Mouse (Mus musculus) kidney, adult 2 months (tissue): Measurements from ENCODE around the gene Il19. TPM values are rescaled to one million over a fixed set of nuclear protein-coding genes. Genes with fewer than 3 reads are reported as not detected.

ENCODE experiments used
- DNase-seq: peaks from one replicate; pipeline ENCODE4 v3.0.0; 2021
- H3K27ac ChIP-seq: fragments of 200-500 bp; 2 replicates; pipeline ENCODE4 v1.5.1; 2012; ENCODE audit warnings: low read depth, low read length, control low read depth, inconsistent platforms; ENCODE audit not compliant: insufficient read depth
- H3K27me3 ChIP-seq: fragments of 200-500 bp; replicated peaks from 2 replicates; pipeline ENCODE4 v1.6.1; 2012; ENCODE audit warnings: mild to moderate bottlenecking, moderate library complexity, low read length, inconsistent platforms; ENCODE audit not compliant: control insufficient read depth, insufficient read depth
- H3K36me3 ChIP-seq: fragments of 200-500 bp; 2 replicates; pipeline ENCODE4 v1.6.1; 2012; ENCODE audit warnings: mild to moderate bottlenecking, moderate library complexity, low read length, inconsistent platforms; ENCODE audit not compliant: control insufficient read depth, insufficient read depth
- H3K4me1 ChIP-seq: fragments of 200-500 bp; 2 replicates; pipeline ENCODE4 v1.6.1; 2011; ENCODE audit warnings: low read length; ENCODE audit not compliant: control insufficient read depth, insufficient read depth
- H3K4me3 ChIP-seq: fragments of 200-500 bp; 2 replicates; pipeline ENCODE4 v1.5.1; 2011; ENCODE audit warnings: mild to moderate bottlenecking, low read depth, low read length, control low read depth; ENCODE audit not compliant: insufficient read depth
- CTCF ChIP-seq: fragments of 200-500 bp; conservative IDR thresholded peaks from 2 replicates; pipeline ENCODE4 v1.5.1; 2011; ENCODE audit warnings: low read depth, mild to moderate bottlenecking, control low read depth, low read length, moderate library complexity, mixed read lengths; ENCODE audit not compliant: insufficient read depth, insufficient read length
- POLR2A ChIP-seq: fragments of 200-500 bp; IDR thresholded peaks from one replicate; pipeline ENCODE4 v1.6.1; 2011; ENCODE audit warnings: low read depth, low read length, control low read depth
- WGBS: fragments of 180-500 bp; shearing (Covaris S2); methylation state at CpG from one replicate; pipeline ENCODE4 v1.1.7; 2018; 5-methylcytosine and 5-hydroxymethylcytosine counted together
- polyA plus RNA-seq: library from polyadenylated mRNA; depleted of rRNA; stranded (reverse); fragments of >200 nt; gene quantifications from 2 replicates; pipeline ENCODE4 v1.2.3, GENCODE M21; 2012

Il19 gene
- polyA plus RNA-seq, 1 experiment = not detected

DNA sequence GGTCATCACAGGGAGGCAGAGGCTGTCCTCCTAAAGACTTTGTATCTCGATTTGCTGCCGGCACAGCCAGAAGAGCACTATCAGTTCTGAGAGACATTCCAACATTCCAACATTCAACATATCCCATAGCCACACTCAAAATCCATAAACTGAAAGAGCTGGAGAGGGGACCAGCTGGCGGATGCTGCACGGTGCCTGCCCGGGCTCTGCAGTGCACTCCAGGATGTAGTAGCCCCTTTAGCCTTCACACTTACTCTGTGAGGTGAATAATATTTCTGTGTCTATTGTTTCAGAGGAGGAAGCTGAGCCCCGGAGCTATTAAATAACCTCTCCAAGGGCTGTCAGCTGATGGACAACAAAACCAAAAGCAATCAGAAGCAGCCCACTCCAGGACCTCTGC is 7.0 kb upstream of the Il19 start:
- no peak overlapping the region for H3K27ac ChIP-seq
- no peaks in the 10 kb centered on the region for H3K36me3 ChIP-seq
- TF ChIP-seq CTCF (no peak), POLR2A (no peak)
- WGBS = 21% methylated on average over 6 of the region's 6 CpGs
- H3K4me1 ChIP-seq = no peaks in the 10 kb centered on the region
- DNase-seq = no peak
- H3K27me3 ChIP-seq = no peaks in the 10 kb centered on the region
- no peak overlapping the region for H3K4me3 ChIP-seq

DNA sequence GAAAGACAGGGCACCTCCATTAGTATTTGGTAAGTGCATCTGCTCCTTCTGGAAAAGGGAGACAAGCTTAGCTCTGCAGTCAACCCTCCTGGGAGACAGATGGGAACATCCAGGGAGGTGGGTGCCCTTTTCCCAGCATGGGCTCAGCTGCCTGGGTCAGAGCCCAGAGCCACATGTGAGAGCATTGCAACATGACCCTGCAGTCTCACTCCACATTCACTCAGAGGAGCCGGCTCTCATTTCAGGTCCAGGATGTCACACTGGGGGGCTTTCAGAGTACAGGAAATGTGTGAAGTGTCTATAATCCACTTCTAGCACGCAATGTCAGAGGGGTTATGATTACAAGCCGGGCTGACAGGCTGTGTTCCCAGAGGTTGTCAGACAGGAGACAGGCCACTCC is 1.9 kb upstream of the Il19 start:
- WGBS = 40% methylated on average over 3 of the region's 3 CpGs
- Histone ChIP-seq H3K4me1 (no peaks in the 10 kb centered on the region), H3K4me3 (no peak overlapping the region), H3K36me3 (no peaks in the 10 kb centered on the region), H3K27me3 (no peaks in the 10 kb centered on the region), H3K27ac (no peak overlapping the region)
- DNase-seq = no peak
- TF ChIP-seq POLR2A = no peak
- no peak for TF ChIP-seq CTCF

DNA sequence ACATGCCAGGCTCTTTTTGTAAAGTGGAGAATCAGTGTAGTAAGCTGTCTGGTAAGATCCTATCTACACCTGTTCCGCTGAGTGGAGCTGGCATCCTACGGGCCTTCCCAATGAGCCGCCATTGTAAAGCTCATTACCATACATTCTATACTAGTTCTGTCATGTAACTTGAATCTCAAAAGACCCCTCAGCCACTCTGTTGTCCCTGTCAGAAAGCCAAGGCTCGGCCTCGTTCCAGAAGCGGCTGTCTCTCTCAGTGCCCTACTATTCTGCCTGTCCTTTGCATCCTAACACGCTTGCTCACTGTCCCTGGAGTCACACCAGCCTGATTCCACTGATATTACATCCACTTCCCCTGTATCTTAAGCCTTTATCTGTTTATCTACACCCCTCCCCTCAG is 1.7 kb downstream of the Il19 start:
- TF ChIP-seq POLR2A (no peak), CTCF (no peak)
- WGBS = 86% methylated on average over 7 of the region's 7 CpGs

DNA sequence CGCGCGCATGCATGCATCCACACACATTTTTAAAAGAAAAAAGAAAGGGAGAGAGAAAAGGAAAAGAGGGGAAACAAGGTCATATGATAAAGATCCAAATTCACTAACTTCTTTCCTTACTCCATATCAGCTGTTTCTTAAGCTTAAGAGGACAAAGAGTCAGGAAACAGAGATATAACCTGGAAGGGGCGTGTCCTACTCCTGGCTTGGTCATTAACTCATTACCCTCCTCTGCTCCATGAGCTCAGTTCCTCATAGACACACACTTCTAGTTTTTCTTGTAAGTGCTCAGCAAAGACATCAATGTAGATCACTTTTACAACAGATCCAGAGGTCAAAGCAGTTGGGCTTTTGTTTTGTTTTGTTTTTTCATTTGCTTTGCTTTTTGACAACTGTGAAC is 2.7 kb downstream of the Il19 start:
- Histone ChIP-seq H3K36me3 (no peaks in the 10 kb centered on the region), H3K27me3 (no peaks in the 10 kb centered on the region), H3K4me1 (no peaks in the 10 kb centered on the region), H3K27ac (no peak overlapping the region), H3K4me3 (no peak overlapping the region)
- no peak for DNase-seq
- 82% methylated on average over 4 of the region's 4 CpGs for WGBS
- no peak for TF ChIP-seq CTCF
- no peak for TF ChIP-seq POLR2A

More for the DNA sequence above, 1.7 kb downstream of the Il19 start:
- no peak for DNase-seq
- Histone ChIP-seq H3K4me1 (no peaks in the 10 kb centered on the region), H3K36me3 (no peaks in the 10 kb centered on the region), H3K27me3 (no peaks in the 10 kb centered on the region), H3K27ac (no peak overlapping the region), H3K4me3 (no peak overlapping the region)

DNA sequence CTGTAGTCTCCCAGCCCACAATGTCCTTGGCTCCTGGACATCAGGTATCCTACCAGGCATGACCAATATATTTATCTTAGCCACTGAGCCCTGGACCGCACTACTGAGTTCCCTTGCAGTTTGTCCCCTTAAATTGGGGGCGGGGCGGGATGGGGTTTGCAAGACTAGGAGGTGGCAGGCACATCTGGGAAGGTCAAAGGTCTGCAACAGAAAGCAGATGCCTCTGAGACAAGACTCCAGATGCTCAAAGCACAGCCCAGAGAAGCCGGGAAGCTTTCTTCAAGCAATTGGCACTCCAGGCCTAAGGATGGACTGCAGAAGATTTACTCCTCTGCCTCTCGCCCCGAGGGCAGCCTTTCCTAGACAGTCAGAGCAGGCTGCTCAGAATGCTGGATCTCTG is 3.6 kb downstream of the Il19 start:
- H3K4me1 ChIP-seq = no peaks in the 10 kb centered on the region
- no peak overlapping the region for H3K27ac ChIP-seq
- 54% methylated on average over 6 of the region's 6 CpGs for WGBS
- H3K27me3 ChIP-seq = no peaks in the 10 kb centered on the region
- no peaks in the 10 kb centered on the region for H3K36me3 ChIP-seq
- TF ChIP-seq CTCF (no peak), POLR2A (no peak)
- no peak overlapping the region for H3K4me3 ChIP-seq
- no peak for DNase-seq

DNA sequence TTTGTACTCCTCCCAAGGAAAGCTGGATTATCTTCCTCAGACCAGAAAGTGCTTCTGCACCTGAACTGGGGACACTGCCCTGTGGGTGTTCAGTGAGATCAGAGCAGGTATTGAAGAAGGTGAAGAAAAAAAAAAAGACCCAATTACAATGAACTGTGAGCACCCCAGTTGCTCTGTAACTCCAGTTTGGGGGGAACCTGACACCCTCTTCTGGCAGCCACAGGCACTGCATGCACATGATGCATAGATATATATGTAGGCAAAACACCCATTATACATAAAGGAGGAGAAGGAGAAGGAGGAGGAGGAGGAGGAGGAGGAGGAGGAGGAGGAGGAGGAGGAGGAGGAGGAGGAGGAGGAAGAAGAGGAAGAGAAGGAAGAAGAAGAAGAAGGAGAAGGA is 13.4 kb downstream of the Il19 start:
- Histone ChIP-seq H3K27me3 (no peaks in the 10 kb centered on the region; the same call in 1 of the 2 replicates), H3K4me3 (no peak overlapping the region), H3K4me1 (no peaks in the 10 kb centered on the region), H3K36me3 (no peaks in the 10 kb centered on the region), H3K27ac (no peak overlapping the region)
- DNase-seq = no peak
- TF ChIP-seq CTCF (peak; percentile 39), POLR2A (no peak)

DNA sequence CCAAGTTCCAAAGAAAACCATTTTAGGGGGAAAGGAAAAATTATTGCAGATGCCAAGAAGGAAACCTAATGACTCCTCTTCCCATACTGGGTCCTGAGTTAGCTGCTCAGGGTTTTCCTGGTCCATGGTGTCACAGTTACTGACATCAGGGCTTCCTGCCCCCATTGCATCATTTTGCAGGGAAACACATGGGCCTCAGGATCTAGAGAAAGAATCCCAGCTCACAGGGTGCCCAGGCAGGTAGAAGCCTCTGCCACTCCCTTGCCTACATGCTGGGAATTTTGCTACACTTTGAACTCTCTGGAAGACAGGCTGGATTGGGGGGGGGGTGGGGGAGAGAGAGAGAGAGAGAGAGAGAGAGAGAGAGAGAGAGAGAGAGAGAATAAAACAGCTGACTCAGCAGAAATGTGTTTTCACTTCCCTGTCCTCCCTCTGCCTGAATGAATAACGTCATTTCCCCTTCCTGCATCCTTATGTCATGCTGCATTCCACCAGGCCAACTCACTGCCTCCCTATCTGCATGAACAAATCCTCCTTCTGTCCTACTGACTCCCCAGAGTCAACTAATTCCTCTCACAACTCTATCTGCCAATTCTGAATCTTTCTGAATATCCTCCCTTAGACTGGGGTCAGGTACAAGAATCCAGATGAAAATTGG is 21.5 kb downstream of the Il19 start:
- no peak for DNase-seq
- Histone ChIP-seq H3K27me3 (no peaks in the 10 kb centered on the region), H3K4me3 (no peak overlapping the region), H3K4me1 (no peaks in the 10 kb centered on the region), H3K27ac (no peak overlapping the region), H3K36me3 (no peaks in the 10 kb centered on the region)
- 10% methylated on average over 1 of the region's 1 CpGs for WGBS
- TF ChIP-seq POLR2A = no peak
- TF ChIP-seq CTCF = no peak

DNA sequence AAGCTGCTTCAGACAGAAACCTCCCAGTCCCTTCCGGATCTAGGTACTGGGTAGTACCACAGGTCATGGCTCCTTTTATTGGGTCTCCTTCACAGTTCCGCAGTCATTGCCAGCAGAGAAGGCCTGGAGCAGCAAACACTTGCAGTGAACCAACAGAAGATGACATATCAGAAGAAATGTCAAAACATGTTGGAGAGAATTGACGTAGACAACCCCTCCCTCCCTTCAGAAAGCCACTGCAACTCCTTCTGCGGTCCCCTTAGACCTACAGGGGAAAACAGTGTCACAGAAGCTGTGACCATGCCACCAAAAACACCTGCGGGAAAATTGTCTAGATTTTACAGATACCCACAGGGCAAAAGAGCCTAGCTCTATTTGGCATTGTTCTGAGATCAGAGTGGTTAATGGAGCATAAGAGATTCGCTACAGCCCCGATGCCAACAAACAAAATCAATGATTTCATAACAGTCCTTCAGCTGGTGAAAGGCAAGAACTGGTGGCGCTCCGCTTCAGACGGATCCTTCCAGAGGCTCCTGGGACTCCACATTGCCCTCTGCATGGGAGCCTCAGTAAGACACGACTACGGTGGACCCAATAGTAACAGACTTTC is 28.4 kb downstream of the Il19 start, which contains the start of gene Il20:
Il20 (minus strand) TSS at position 51 of the 610 bp plus-strand sequence.
- WGBS = 84% methylated on average over 12 of the region's 12 CpGs
- Histone ChIP-seq H3K27ac (no peak within 1 kb of the TSS), H3K4me1 (no peaks in the 10 kb centered on the region), H3K4me3 (no peak within 1 kb of the TSS), H3K27me3 (no peaks in the 10 kb centered on the region), H3K36me3 (no peaks in the 10 kb centered on the region)
- TF ChIP-seq POLR2A = no peak
- TF ChIP-seq CTCF = no peak
- no peak for DNase-seq
